Mouse (Mus musculus): ENCODE data around the gene Snrpf. TPM values are rescaled to one million over a fixed set of nuclear protein-coding genes. Genes with fewer than 3 reads are reported as not detected.

Snrpf gene
- polyA plus RNA-seq (2015; fragmentation: Nextera tagmentation; extraction: Ambion mirVana), result 118 and 122 TPM in 2 replicates

GRCm38 (mm10) chr10:93589281-93589848 lies at the start of gene Snrpf:
Gene Snrpf (minus strand): TSS chr10:93589706.
- Histone ChIP-seq H3K4me2 (replicated peaks) (peak within 1 kb of the TSS; percentile 95), H3K27me3 (no peaks in the 10 kb centered on the region), H3K36me3 (peaks cover 29% of the 10 kb centered on the region), H3K27ac (peak within 1 kb of the TSS; percentile 72; the same call in 1 of the 2 replicates), H3K4me3 (peak within 1 kb of the TSS; percentile 86), H3K9ac (peak within 1 kb of the TSS; percentile 84), H3K4me1 (peaks cover 17% of the 10 kb centered on the region), H3K9me3 (no peaks in the 10 kb centered on the region)
- ATAC-seq (ENCODE audit: low FRiP score, low read depth), result peak; percentile 91
- WGBS, result under 1% methylated on average over 63 of the region's 63 CpGs

GRCm38 (mm10) chr10:93635941-93636340 lies 46.4 kb upstream of the Snrpf start:
- ATAC-seq (ENCODE audit: low FRiP score, low read depth), result no peak
- H3K27me3 ChIP-seq, result peaks cover 37% of the 10 kb centered on the region
- no peak overlapping the region for H3K27ac ChIP-seq
- H3K4me2 ChIP-seq (replicated peaks), result no peak overlapping the region
- WGBS, result 22% methylated on average over 9 of the region's 9 CpGs
- H3K4me1 ChIP-seq, result peaks cover 14% of the 10 kb centered on the region
- H3K9ac ChIP-seq, result no peak overlapping the region
- no peak overlapping the region for H3K4me3 ChIP-seq
- no peaks in the 10 kb centered on the region for H3K36me3 ChIP-seq
- H3K9me3 ChIP-seq, result no peaks in the 10 kb centered on the region

- Histone ChIP-seq H3K9ac (no peak overlapping the region), H3K9me3 (no peaks in the 10 kb centered on the region), H3K27ac (no peak overlapping the region), H3K27me3 (peaks cover 20% of the 10 kb centered on the region), H3K4me3 (no peak overlapping the region), H3K36me3 (no peaks in the 10 kb centered on the region), H3K4me2 (replicated peaks) (no peak overlapping the region), H3K4me1 (no peaks in the 10 kb centered on the region)
- 94% methylated on average over 2 of the region's 2 CpGs for WGBS
- no peak for ATAC-seq (ENCODE audit: low FRiP score, low read depth)
Observed at GRCm38 (mm10) chr10:93633971-93634370, 44.5 kb upstream of the Snrpf start.

GRCm38 (mm10) chr10:93633563-93633962 lies 44.1 kb upstream of the Snrpf start:
- Histone ChIP-seq H3K9ac (no peak overlapping the region), H3K4me2 (replicated peaks) (no peak overlapping the region), H3K27me3 (peaks cover 17% of the 10 kb centered on the region), H3K9me3 (no peaks in the 10 kb centered on the region), H3K4me3 (no peak overlapping the region), H3K27ac (no peak overlapping the region), H3K4me1 (no peaks in the 10 kb centered on the region), H3K36me3 (no peaks in the 10 kb centered on the region)
- WGBS, result 84% methylated on average over 5 of the region's 5 CpGs
- no peak for ATAC-seq (ENCODE audit: low FRiP score, low read depth)

GRCm38 (mm10) chr10:93632086-93632485 lies 42.6 kb upstream of the Snrpf start:
- WGBS, result 71% methylated on average over 4 of the region's 4 CpGs
- no peak for ATAC-seq (ENCODE audit: low FRiP score, low read depth)
- H3K4me3 ChIP-seq, result no peak overlapping the region

GRCm38 (mm10) chr10:93630310-93630709 lies 40.8 kb upstream of the Snrpf start:
- peaks cover 2% of the 10 kb centered on the region; the same call in 1 of the 2 replicates for H3K27me3 ChIP-seq
- no peaks in the 10 kb centered on the region for H3K4me1 ChIP-seq
- 84% methylated on average over 5 of the region's 5 CpGs for WGBS
- no peak overlapping the region for H3K4me2 ChIP-seq (replicated peaks)
- ATAC-seq (ENCODE audit: low FRiP score, low read depth), result no peak
- no peak overlapping the region for H3K9ac ChIP-seq
- H3K9me3 ChIP-seq, result no peaks in the 10 kb centered on the region
- H3K4me3 ChIP-seq, result no peak overlapping the region
- H3K27ac ChIP-seq, result no peak overlapping the region
- H3K36me3 ChIP-seq, result no peaks in the 10 kb centered on the region

More at GRCm38 (mm10) chr10:93632086-93632485, 42.6 kb upstream of the Snrpf start:
- H3K4me1 ChIP-seq, result no peaks in the 10 kb centered on the region
- H3K9me3 ChIP-seq, result no peaks in the 10 kb centered on the region
- H3K27me3 ChIP-seq, result peaks cover 6% of the 10 kb centered on the region; the same call in 1 of the 2 replicates
- H3K4me2 ChIP-seq (replicated peaks), result no peak overlapping the region
- H3K9ac ChIP-seq, result no peak overlapping the region
- H3K27ac ChIP-seq, result no peak overlapping the region
- no peaks in the 10 kb centered on the region for H3K36me3 ChIP-seq

GRCm38 (mm10) chr10:93624151-93624550 lies 34.6 kb upstream of the Snrpf start:
- no peak overlapping the region for H3K4me2 ChIP-seq (replicated peaks)
- no peak overlapping the region for H3K9ac ChIP-seq
- H3K27ac ChIP-seq, result no peak overlapping the region
- no peaks in the 10 kb centered on the region for H3K27me3 ChIP-seq
- H3K36me3 ChIP-seq, result no peaks in the 10 kb centered on the region
- H3K4me1 ChIP-seq, result no peaks in the 10 kb centered on the region
- no peaks in the 10 kb centered on the region for H3K9me3 ChIP-seq
- WGBS, result 74% methylated on average over 10 of the region's 10 CpGs
- no peak overlapping the region for H3K4me3 ChIP-seq
- no peak for ATAC-seq (ENCODE audit: low FRiP score, low read depth)

- ATAC-seq (ENCODE audit: low FRiP score, low read depth), result no peak
- no peaks in the 10 kb centered on the region for H3K9me3 ChIP-seq
- H3K27me3 ChIP-seq, result no peaks in the 10 kb centered on the region
- H3K4me2 ChIP-seq (replicated peaks), result no peak overlapping the region
- H3K27ac ChIP-seq, result no peak overlapping the region
- H3K4me3 ChIP-seq, result no peak overlapping the region
- no peak overlapping the region for H3K9ac ChIP-seq
- H3K36me3 ChIP-seq, result no peaks in the 10 kb centered on the region
- 59% methylated on average over 9 of the region's 9 CpGs for WGBS
- no peaks in the 10 kb centered on the region for H3K4me1 ChIP-seq
Observed at GRCm38 (mm10) chr10:93623725-93624124, 34.2 kb upstream of the Snrpf start.

- Histone ChIP-seq H3K36me3 (no peaks in the 10 kb centered on the region), H3K4me1 (no peaks in the 10 kb centered on the region), H3K4me3 (no peak overlapping the region), H3K4me2 (replicated peaks) (no peak overlapping the region), H3K27me3 (no peaks in the 10 kb centered on the region), H3K27ac (no peak overlapping the region), H3K9me3 (no peaks in the 10 kb centered on the region), H3K9ac (no peak overlapping the region)
- 72% methylated on average over 7 of the region's 7 CpGs for WGBS
- no peak for ATAC-seq (ENCODE audit: low FRiP score, low read depth)
Observed at GRCm38 (mm10) chr10:93620438-93621179, 31.1 kb upstream of the Snrpf start.

GRCm38 (mm10) chr10:93614850-93615249 lies 25.3 kb upstream of the Snrpf start:
- Histone ChIP-seq H3K4me2 (replicated peaks) (0 out of 2 replicates have a peak overlapping the region, but pooled peaks have one; percentile 16), H3K4me1 (peaks cover 4% of the 10 kb centered on the region; the same call in 1 of the 2 replicates), H3K36me3 (no peaks in the 10 kb centered on the region), H3K27me3 (no peaks in the 10 kb centered on the region), H3K4me3 (no peak overlapping the region; the same call in 1 of the 2 replicates), H3K9ac (no peak overlapping the region), H3K9me3 (no peaks in the 10 kb centered on the region), H3K27ac (no peak overlapping the region)
- no peak for ATAC-seq (ENCODE audit: low FRiP score, low read depth)
- WGBS, result 35% methylated on average over 8 of the region's 8 CpGs

GRCm38 (mm10) chr10:93611419-93612007 lies 22.0 kb upstream of the Snrpf start:
- H3K4me1 ChIP-seq, result peaks cover 4% of the 10 kb centered on the region; the same call in 1 of the 2 replicates
- no peak overlapping the region for H3K27ac ChIP-seq
- no peaks in the 10 kb centered on the region for H3K27me3 ChIP-seq
- no peak overlapping the region for H3K4me3 ChIP-seq
- WGBS, result 51% methylated on average over 18 of the region's 18 CpGs
- H3K36me3 ChIP-seq, result no peaks in the 10 kb centered on the region
- no peaks in the 10 kb centered on the region for H3K9me3 ChIP-seq
- H3K9ac ChIP-seq, result no peak overlapping the region
- ATAC-seq (ENCODE audit: low FRiP score, low read depth), result no peak
- no peak overlapping the region for H3K4me2 ChIP-seq (replicated peaks)

GRCm38 (mm10) chr10:93610896-93611295 lies 21.4 kb upstream of the Snrpf start:
- Histone ChIP-seq H3K36me3 (no peaks in the 10 kb centered on the region), H3K27ac (no peak overlapping the region), H3K4me3 (no peak overlapping the region), H3K4me2 (replicated peaks) (no peak overlapping the region), H3K9me3 (no peaks in the 10 kb centered on the region), H3K9ac (no peak overlapping the region), H3K4me1 (peaks cover 4% of the 10 kb centered on the region; the same call in 1 of the 2 replicates), H3K27me3 (0 out of 2 replicates have a peak, but pooled peaks cover 3% of the 10 kb centered on the region)
- WGBS, result 94% methylated on average over 1 of the region's 1 CpGs
- no peak for ATAC-seq (ENCODE audit: low FRiP score, low read depth)

Measured in limb, embryonic 13.5 days (tissue).